Mouse (Mus musculus) spleen, adult 2 months (tissue): ENCODE measurements at regions not wholly inside any gene's neighbourhood (a gene's known extent, or its start where the extent isn't known, plus 50 kb on each side); places are given as distances from the start of the nearest gene placed in this dataset.

Experiments used
- CTCF ChIP-seq: fragments of 200-500 bp; IDR thresholded peaks from 2 replicates; pipeline ENCODE4 v1.5.1; 2011; ENCODE audit warnings: mild to moderate bottlenecking, inconsistent platforms; ENCODE audit not compliant: insufficient read depth, insufficient read length, insufficient replicate concordance; ENCODE audit errors: extremely low read depth
- POLR2A ChIP-seq: fragments of 200-500 bp; IDR thresholded peaks from 2 replicates; pipeline ENCODE4 v1.6.1; 2011; ENCODE audit warnings: low read depth, low read length, inconsistent platforms

GRCm38 (mm10) chr9:61510217-61510893 lies 138.2 kb downstream of the Tle3 start:
- TF ChIP-seq CTCF (no peak), POLR2A (no peak)
